Mouse (Mus musculus) cerebellum, adult 18-20 months (tissue): ENCODE measurements around the gene Pxn.

Source experiments
- DNase-seq, 2 experiments: peaks; one replicate each; pipeline ENCODE4 v3.0.0; 2021

The Pxn gene

GRCm38 (mm10) chr5:115586166-115586565 is 79.7 kb downstream of the Pxn start:
- no peak for DNase-seq

DNA sequence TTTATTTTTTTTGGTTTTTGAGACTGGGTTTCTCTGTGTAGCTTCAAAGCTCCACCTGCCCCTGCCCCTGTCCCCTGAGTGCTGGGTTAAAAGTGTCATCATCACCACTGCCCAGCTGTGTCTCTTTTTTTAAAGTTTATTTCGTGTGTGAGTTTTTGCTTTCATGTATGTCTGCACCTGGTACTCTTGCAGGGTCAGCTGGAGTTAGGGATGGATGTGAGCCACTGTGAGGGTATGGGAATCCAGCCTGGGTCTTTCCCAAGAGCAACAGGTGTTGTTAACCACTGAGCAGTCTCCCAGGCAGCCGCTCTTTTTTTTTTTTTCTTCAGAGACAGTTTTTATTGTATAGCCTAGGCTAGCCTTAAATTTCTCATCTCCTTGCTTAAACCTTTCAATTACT is 80.3 kb downstream of the Pxn start:
- no peak for DNase-seq

DNA sequence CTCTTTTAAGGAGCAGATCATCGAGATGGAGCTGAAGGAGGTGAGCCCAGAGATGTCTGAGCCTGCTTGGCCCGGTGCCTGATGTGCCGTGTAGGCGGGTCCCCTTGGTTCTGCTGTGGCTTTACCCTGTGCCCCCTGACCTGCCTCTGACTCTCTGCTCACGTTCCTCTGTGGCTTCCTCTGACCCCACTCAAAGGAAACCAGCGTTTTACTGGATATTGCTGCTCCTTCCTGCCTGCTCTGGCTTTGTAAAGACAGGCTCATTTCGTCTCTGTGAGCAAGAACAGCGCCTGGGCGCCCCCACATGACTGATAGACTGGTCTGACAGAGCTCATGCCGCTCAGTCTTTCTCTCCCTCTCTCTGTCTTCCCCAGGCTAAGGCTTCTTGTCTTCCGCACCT is 84.6 kb downstream of the Pxn start:
- DNase-seq: no peak

- DNase-seq: no peak
Measured at GRCm38 (mm10) chr5:115591506-115591905, 85.0 kb downstream of the Pxn start.

- no peak for DNase-seq
Measured at GRCm38 (mm10) chr5:115603561-115603960, 97.1 kb downstream of the Pxn start.
